Mouse (Mus musculus): ENCODE measurements at regions not wholly inside any gene's neighbourhood (a gene's known extent, or its start where the extent isn't known, plus 50 kb on each side); places are given as distances from the start of the nearest gene placed in this dataset.

GRCm38 (mm10) chr3:104586342-104587175, 51.9 kb upstream of the Slc16a1 start:
- no peak for DNase-seq

GRCm38 (mm10) chr3:104585303-104585702, 53.2 kb upstream of the Slc16a1 start:
- DNase-seq, result no peak

- no peak for DNase-seq
These were observed 55.2 kb upstream of the Slc16a1 start for GRCm38 (mm10) chr3:104583236-104583635.

- DNase-seq, result no peak
These were observed 55.9 kb upstream of the Slc16a1 start for GRCm38 (mm10) chr3:104582521-104582920.

GRCm38 (mm10) chr3:104579186-104579585, 59.3 kb upstream of the Slc16a1 start:
- no peak for DNase-seq

- DNase-seq, result no peak
These were observed 60.1 kb upstream of the Slc16a1 start for GRCm38 (mm10) chr3:104578374-104578773.

- DNase-seq, result no peak
These were observed 61.1 kb upstream of the Slc16a1 start for GRCm38 (mm10) chr3:104577228-104577927.

GRCm38 (mm10) chr3:104573277-104573940, 61.7 kb upstream of the Lrig2 start:
- DNase-seq, result no peak

- no peak for DNase-seq
These were observed 60.4 kb upstream of the Lrig2 start for GRCm38 (mm10) chr3:104571935-104572631.

- DNase-seq, result peak; percentile 66 to 82
These were observed 53.9 kb upstream of the Lrig2 start for GRCm38 (mm10) chr3:104565423-104566230.

GRCm38 (mm10) chr3:104564857-104565256, 53.1 kb upstream of the Lrig2 start:
- DNase-seq, result peak in 1 of 2 experiments; percentile 35

GRCm38 (mm10) chr3:104561567-104561966, 49.8 kb upstream of the Lrig2 start:
- no peak for DNase-seq

Measured in thymus, postnatal 36 days (tissue).